Mouse (Mus musculus) hindbrain, embryonic 12.5 days (tissue): ENCODE results near the gene Ripk4. TPM values are rescaled to one million over a fixed set of nuclear protein-coding genes. Genes with fewer than 3 reads are reported as not detected.

Source experiments
- ATAC-seq: fragments of 200-750 bp; cut with Nextera tagmentation; 2 replicates; pipeline ENCODE4 v1.8.0; 2017; ENCODE audit warnings: moderate TSS enrichment; ENCODE audit not compliant: low FRiP score
- H3K27ac ChIP-seq: fragments of 300-500 bp; sonication (generic); 2 replicates; pipeline ENCODE4 v1.5.1; 2016; ENCODE audit warnings: mild to moderate bottlenecking
- H3K27me3 ChIP-seq: fragments of 300-500 bp; sonication (generic); 2 replicates; pipeline ENCODE4 v1.6.1; 2016; ENCODE audit warnings: mild to moderate bottlenecking
- H3K36me3 ChIP-seq: fragments of 300-500 bp; sonication (generic); 2 replicates; pipeline ENCODE4 v1.6.1; 2016; ENCODE audit warnings: mild to moderate bottlenecking
- H3K4me1 ChIP-seq: fragments of 300-500 bp; sonication (generic); 2 replicates; pipeline ENCODE4 v1.6.1; 2016
- H3K4me2 ChIP-seq: fragments of 300-500 bp; sonication (generic); replicated peaks from 2 replicates; pipeline ENCODE4 v1.6.1; 2016; ENCODE audit warnings: mild to moderate bottlenecking
- H3K4me3 ChIP-seq: fragments of 300-500 bp; sonication (generic); 2 replicates; pipeline ENCODE4 v1.5.1; 2016; ENCODE audit warnings: mild to moderate bottlenecking
- H3K9ac ChIP-seq: fragments of 300-500 bp; sonication (generic); 2 replicates; pipeline ENCODE4 v1.6.1; 2016; ENCODE audit warnings: mild to moderate bottlenecking, moderate library complexity
- H3K9me3 ChIP-seq: fragments of 300-500 bp; sonication (generic); replicated peaks from 2 replicates; pipeline ENCODE4 v1.6.1; 2016; ENCODE audit warnings: mild to moderate bottlenecking
- WGBS: fragments of 180-500 bp; shearing (Covaris S2); methylation state at CpG from one replicate; pipeline ENCODE4 v1.1.7; 2016; 5-methylcytosine and 5-hydroxymethylcytosine counted together
- polyA plus RNA-seq: library from polyadenylated mRNA; unstranded; fragments of >200 nt; fragmentation: Nextera tagmentation; extraction: Ambion mirVana; gene quantifications from 2 replicates; pipeline ENCODE4 v1.2.1, GENCODE M21; 2016

Ripk4 gene
- polyA plus RNA-seq, result 2.2 and 2.8 TPM in 2 replicates

DNA sequence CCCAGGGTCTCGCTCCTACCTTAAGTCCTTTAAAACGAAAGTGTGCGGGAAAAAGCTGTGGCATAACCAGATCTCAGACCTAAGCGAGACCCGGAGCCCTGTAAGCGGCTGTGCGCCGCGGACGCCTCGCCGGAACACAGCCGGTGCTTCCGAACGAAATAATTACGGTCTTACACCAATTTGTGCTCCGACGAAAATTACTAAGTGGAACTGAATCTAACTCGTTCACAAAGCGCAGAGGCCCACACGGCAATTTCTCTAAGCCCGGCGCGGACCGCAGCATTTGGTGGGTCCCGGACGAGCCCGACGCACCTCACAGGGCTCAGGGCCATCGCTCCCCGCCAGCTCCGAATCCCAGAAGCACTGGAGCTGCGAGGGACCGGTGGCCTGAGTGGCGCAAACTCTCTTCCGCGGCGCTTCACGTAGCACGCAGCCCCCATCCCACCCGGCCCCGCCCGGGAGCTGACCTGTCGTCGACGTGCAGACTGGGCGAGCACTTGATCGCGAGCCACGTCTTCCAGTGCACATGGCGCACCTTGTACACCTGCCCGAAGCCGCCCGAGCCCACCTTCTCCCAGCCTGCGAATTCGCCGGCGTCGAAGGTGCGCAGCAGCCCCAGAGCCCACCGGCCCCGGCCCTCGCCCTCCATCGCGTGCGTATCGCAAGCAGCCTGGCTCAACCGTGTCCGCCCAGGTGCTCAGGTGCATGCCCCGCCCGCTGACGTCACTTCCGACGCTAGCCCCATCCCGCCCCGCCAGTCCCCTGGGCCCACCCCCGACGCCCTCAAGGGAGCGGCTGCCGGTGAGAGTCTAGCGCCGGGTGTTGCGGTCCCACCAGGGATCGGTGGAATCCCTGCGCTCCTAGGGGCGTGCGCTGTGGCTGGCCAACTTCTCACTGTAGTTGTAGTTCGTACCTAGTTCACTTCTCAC, at the start of gene Ripk4:
Ripk4 (minus strand) TSS at position 727 of the 929 bp plus-strand sequence.
- Histone ChIP-seq H3K4me3 (peak within 1 kb of the TSS; percentile 44), H3K4me2 (peak within 1 kb of the TSS; percentile 72), H3K27me3 (peaks cover 69% of the 10 kb centered on the region), H3K27ac (no peak within 1 kb of the TSS), H3K9ac (peak within 1 kb of the TSS; percentile 45), H3K4me1 (peaks cover 11% of the 10 kb centered on the region), H3K36me3 (no peaks in the 10 kb centered on the region), H3K9me3 (no peaks in the 10 kb centered on the region)
- ATAC-seq, result 0 out of 2 replicates have a peak, but pooled peaks have one; percentile 43
- WGBS, result under 1% methylated on average over 88 of the region's 88 CpGs

DNA sequence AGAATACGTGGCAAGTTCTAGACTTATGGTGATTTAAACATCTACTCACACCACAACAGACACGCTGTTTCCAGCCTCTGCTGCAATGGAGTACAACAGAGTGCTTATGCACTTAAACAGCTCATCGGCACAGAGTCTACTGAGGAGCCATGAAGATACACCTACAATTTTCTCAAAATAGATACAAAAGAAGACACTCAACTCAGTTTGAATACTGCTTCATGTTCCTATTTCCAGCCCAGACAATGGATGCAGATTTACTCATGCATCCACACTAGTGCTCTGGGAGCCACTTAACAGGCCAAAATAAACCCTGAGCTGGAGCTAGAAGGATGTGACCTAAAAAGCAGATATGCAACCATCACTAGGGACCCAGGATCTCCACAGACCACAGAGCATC, 45.3 kb upstream of the Ripk4 start:
- Histone ChIP-seq H3K4me3 (no peak overlapping the region), H3K4me1 (no peaks in the 10 kb centered on the region), H3K9me3 (no peaks in the 10 kb centered on the region), H3K4me2 (no peak overlapping the region), H3K36me3 (peaks cover 94% of the 10 kb centered on the region), H3K9ac (no peak overlapping the region), H3K27me3 (no peaks in the 10 kb centered on the region), H3K27ac (no peak overlapping the region)
- 93% methylated on average over 3 of the region's 3 CpGs for WGBS
- ATAC-seq, result no peak

- Histone ChIP-seq H3K4me3 (no peak overlapping the region), H3K27ac (no peak overlapping the region), H3K4me1 (no peaks in the 10 kb centered on the region), H3K27me3 (no peaks in the 10 kb centered on the region), H3K4me2 (no peak overlapping the region), H3K36me3 (peaks cover 79% of the 10 kb centered on the region), H3K9me3 (no peaks in the 10 kb centered on the region), H3K9ac (no peak overlapping the region)
- ATAC-seq, result no peak
- WGBS, result 93% methylated on average over 3 of the region's 3 CpGs
Observed at GRCm38 (mm10) chr16:97805646-97806045, 42.1 kb upstream of the Ripk4 start.

DNA sequence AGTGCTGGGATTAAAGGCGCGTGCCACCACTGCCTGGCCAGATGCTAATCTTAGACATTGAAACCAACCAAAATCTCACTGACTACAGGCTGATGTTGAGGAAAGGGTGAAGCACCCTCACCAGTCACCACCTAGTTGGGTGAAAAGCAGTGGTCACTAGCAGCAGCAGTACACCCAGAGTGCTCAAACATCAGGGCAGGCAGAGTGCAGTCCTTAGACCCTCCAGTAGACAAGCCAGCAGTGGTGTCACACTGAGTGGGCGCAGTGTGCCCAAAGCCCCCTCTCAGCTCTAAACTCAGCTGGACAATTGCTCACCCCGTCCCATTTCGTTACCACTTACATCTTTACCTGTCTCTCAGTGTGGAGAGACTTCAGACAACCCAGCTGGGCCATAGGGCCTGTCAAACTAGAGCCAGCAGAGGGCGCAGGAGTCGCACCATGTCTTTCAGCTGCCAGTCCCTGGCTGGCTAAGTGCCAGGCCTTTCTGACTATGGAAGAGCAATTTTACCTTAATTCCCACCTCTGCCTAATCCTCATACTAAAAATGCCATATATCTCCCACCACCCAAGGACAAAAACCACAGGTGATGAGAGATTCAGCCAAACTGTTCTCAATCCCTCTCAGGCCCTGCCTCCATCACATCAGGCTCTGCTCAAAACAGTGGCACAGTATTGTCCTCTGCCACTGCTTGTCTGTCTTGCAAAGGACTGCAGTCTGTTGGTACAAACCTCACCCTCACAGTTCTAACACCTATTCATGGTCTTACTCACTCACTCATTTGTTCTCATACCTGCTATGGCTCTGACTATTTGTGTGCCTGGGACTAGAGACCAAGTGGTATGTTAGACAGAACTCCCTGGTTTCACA, 41.3 kb upstream of the Ripk4 start:
- Histone ChIP-seq H3K9ac (no peak overlapping the region), H3K27ac (no peak overlapping the region), H3K9me3 (no peaks in the 10 kb centered on the region), H3K27me3 (no peaks in the 10 kb centered on the region), H3K4me1 (no peaks in the 10 kb centered on the region), H3K4me2 (no peak overlapping the region), H3K36me3 (peaks cover 78% of the 10 kb centered on the region), H3K4me3 (no peak overlapping the region)
- WGBS, result 80% methylated on average over 7 of the region's 7 CpGs
- ATAC-seq, result peak; percentile 16; the same call in 1 of the 2 replicates

- Histone ChIP-seq H3K9me3 (no peaks in the 10 kb centered on the region), H3K4me1 (no peaks in the 10 kb centered on the region), H3K4me2 (no peak overlapping the region), H3K9ac (no peak overlapping the region), H3K36me3 (peaks cover 82% of the 10 kb centered on the region), H3K4me3 (no peak overlapping the region), H3K27me3 (no peaks in the 10 kb centered on the region), H3K27ac (no peak overlapping the region)
- no peak for ATAC-seq
- WGBS, result 92% methylated on average over 7 of the region's 7 CpGs
Observed at GRCm38 (mm10) chr16:97797950-97798869, 34.6 kb upstream of the Ripk4 start.

- Histone ChIP-seq H3K4me1 (no peaks in the 10 kb centered on the region), H3K9me3 (no peaks in the 10 kb centered on the region), H3K4me2 (no peak overlapping the region), H3K27ac (no peak overlapping the region), H3K27me3 (no peaks in the 10 kb centered on the region), H3K4me3 (no peak overlapping the region), H3K36me3 (peaks cover 87% of the 10 kb centered on the region), H3K9ac (no peak overlapping the region)
- 92% methylated on average over 3 of the region's 3 CpGs for WGBS
- ATAC-seq, result no peak
Observed at GRCm38 (mm10) chr16:97797212-97797611, 33.6 kb upstream of the Ripk4 start.

- H3K4me1 ChIP-seq, result no peaks in the 10 kb centered on the region
- no peak overlapping the region for H3K27ac ChIP-seq
- no peak overlapping the region for H3K9ac ChIP-seq
- WGBS, result 93% methylated on average over 6 of the region's 6 CpGs
- no peaks in the 10 kb centered on the region for H3K27me3 ChIP-seq
- H3K4me3 ChIP-seq, result no peak overlapping the region
- H3K9me3 ChIP-seq, result no peaks in the 10 kb centered on the region
- H3K36me3 ChIP-seq, result peaks cover 73% of the 10 kb centered on the region
- no peak overlapping the region for H3K4me2 ChIP-seq
- no peak for ATAC-seq
Observed at GRCm38 (mm10) chr16:97794256-97794655, 30.7 kb upstream of the Ripk4 start.

- Histone ChIP-seq H3K4me2 (no peak overlapping the region), H3K36me3 (no peaks in the 10 kb centered on the region), H3K9me3 (no peaks in the 10 kb centered on the region), H3K4me1 (peaks cover 3% of the 10 kb centered on the region; the same call in 1 of the 2 replicates), H3K27ac (no peak overlapping the region), H3K9ac (no peak overlapping the region), H3K4me3 (no peak overlapping the region), H3K27me3 (no peaks in the 10 kb centered on the region)
- 87% methylated on average over 5 of the region's 5 CpGs for WGBS
- no peak for ATAC-seq
Observed at GRCm38 (mm10) chr16:97783057-97783456, 19.5 kb upstream of the Ripk4 start.

- H3K36me3 ChIP-seq, result no peaks in the 10 kb centered on the region
- 0 out of 2 replicates have a peak, but pooled peaks cover 4% of the 10 kb centered on the region for H3K9me3 ChIP-seq
- H3K27ac ChIP-seq, result no peak overlapping the region
- WGBS, result 33% methylated on average over 15 of the region's 15 CpGs
- peak overlapping the region; percentile 32 for H3K4me2 ChIP-seq
- ATAC-seq, result 0 out of 2 replicates have a peak, but pooled peaks have one; percentile 63
- H3K27me3 ChIP-seq, result no peaks in the 10 kb centered on the region
- peaks cover 3% of the 10 kb centered on the region; the same call in 1 of the 2 replicates for H3K4me1 ChIP-seq
- H3K9ac ChIP-seq, result no peak overlapping the region
- no peak overlapping the region for H3K4me3 ChIP-seq
Observed at GRCm38 (mm10) chr16:97778353-97779025, 14.9 kb upstream of the Ripk4 start.

DNA sequence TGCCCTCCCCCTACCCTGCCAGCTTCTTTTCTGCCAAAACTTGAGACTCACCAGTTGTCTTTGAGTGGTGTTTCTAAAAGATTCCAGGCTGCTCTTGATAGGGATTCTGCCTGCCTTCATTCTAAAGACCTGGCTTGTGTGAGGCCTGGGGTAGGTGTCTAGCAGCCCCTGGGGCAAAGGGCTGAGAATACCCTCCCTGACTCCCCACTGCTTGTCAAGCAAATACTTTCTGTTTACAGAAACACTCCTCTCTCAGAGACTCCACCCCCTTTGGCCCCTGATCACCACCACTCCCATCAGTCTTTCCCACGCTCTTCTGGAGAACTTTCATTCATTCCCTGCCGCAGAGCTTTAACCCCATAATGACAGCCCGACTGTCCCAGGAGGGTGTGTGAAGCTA, 2.9 kb upstream of the Ripk4 start:
- no peak overlapping the region for H3K9ac ChIP-seq
- 25% methylated on average over 3 of the region's 3 CpGs for WGBS
- no peak overlapping the region for H3K4me2 ChIP-seq
- no peaks in the 10 kb centered on the region for H3K36me3 ChIP-seq
- no peak overlapping the region for H3K4me3 ChIP-seq
- H3K4me1 ChIP-seq, result peaks cover 11% of the 10 kb centered on the region
- no peaks in the 10 kb centered on the region for H3K9me3 ChIP-seq
- ATAC-seq, result no peak
- H3K27ac ChIP-seq, result no peak overlapping the region
- H3K27me3 ChIP-seq, result peaks cover 55% of the 10 kb centered on the region

- no peaks in the 10 kb centered on the region for H3K36me3 ChIP-seq
- H3K4me3 ChIP-seq, result no peak overlapping the region
- H3K4me2 ChIP-seq, result no peak overlapping the region
- no peak overlapping the region for H3K9ac ChIP-seq
- no peaks in the 10 kb centered on the region for H3K9me3 ChIP-seq
- peaks cover 11% of the 10 kb centered on the region for H3K4me1 ChIP-seq
- peaks cover 69% of the 10 kb centered on the region for H3K27me3 ChIP-seq
- no peak overlapping the region for H3K27ac ChIP-seq
- WGBS, result 45% methylated on average over 2 of the region's 2 CpGs
- no peak for ATAC-seq
Observed at GRCm38 (mm10) chr16:97764626-97765025, 1.0 kb upstream of the Ripk4 start.
